Mouse (Mus musculus): ENCODE results near the gene Zmiz1.

Zmiz1 gene

GRCm38 (mm10) chr14:25459016-25459393, at the start of gene Zmiz1:
Gene Zmiz1, plus strand, starts transcription at chr14:25459185.
- DNase-seq (ENCODE audit: low read depth, low spot score) = peak; percentile 88

DNA sequence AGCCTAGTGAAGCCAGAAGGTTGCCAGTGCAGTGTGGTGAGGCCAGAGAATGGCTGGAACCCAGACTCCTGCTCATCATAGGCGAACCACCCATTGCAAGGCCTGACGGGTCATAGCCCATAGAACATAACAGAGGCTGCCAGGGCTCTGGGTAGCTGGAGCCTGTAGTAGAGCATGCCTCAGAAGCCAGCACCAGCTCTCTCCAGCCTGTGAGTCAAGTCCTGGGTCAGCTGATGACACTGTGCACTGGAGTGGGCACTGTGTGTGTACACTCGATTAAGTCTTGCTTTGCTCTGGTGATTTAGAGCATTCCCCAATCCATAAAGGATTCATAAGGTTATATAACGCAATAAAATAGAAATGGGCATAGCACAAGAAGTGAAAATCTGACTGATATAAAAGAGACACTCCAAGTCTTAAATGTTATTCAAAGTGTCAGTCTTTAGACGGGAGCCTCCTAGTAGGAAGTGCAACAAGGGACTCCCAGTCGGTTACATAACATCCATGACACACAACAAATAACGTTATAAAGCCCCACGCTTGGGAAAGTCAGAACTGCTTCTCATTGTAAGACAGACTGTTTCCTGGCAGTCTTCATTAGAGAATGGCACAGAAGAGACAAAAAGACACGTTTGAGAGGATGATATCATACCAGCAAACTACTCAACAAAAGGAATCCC, 47.0 kb upstream of the Zmiz1 start:
- no peak for DNase-seq (ENCODE audit: low read depth, low spot score)

- DNase-seq (ENCODE audit: low read depth, low spot score) = no peak
These were observed 46.2 kb upstream of the Zmiz1 start for GRCm38 (mm10) chr14:25412811-25413210.

GRCm38 (mm10) chr14:25413510-25413909, 45.5 kb upstream of the Zmiz1 start:
- DNase-seq (ENCODE audit: low read depth, low spot score) = no peak

GRCm38 (mm10) chr14:25414115-25414514, 44.9 kb upstream of the Zmiz1 start:
- no peak for DNase-seq (ENCODE audit: low read depth, low spot score)

GRCm38 (mm10) chr14:25420001-25420690, 38.8 kb upstream of the Zmiz1 start:
- no peak for DNase-seq (ENCODE audit: low read depth, low spot score)

GRCm38 (mm10) chr14:25420987-25421386, 38.0 kb upstream of the Zmiz1 start:
- DNase-seq (ENCODE audit: low read depth, low spot score) = no peak

GRCm38 (mm10) chr14:25421596-25422001, 37.4 kb upstream of the Zmiz1 start:
- peak; percentile 52 for DNase-seq (ENCODE audit: low read depth, low spot score)

DNA sequence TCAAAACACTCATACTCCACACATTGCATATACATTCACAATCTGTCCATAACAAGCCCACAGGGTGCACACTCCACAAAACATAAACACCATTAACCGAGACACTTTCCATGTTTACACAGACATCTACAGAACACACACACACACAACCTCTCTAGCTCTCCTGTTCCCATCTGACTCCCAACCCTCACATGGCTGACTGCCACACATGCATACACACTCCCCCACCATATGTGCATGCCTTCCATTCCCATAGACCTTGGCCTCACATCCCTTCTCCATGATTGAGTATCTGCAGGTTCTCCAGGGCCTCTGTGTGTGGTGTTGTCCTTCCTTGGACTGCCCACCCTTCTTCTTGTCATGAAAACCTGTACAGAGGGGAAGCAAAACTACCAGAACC, 36.0 kb upstream of the Zmiz1 start:
- no peak for DNase-seq (ENCODE audit: low read depth, low spot score)

- DNase-seq (ENCODE audit: low read depth, low spot score) = no peak
These were observed 35.1 kb upstream of the Zmiz1 start for GRCm38 (mm10) chr14:25423721-25424443.

DNA sequence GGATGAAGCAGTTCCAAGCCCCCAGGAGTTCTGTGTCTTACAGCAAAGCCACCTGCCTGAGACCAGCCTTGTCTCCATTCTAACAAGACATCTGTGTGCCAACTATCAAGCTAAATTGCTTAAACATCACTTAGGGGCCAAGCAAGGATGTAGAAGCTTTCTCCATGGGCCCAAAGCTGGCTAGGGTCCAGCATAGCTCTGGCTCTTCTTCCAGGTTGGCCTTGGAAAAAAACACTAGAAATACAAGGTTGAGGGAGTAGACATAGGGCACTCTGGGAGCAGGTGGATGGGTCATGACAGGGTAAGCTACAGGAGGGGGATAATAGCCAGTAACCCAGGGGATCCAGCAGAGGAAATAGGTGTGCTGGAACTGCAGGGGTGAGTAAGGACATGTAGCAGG, 20.7 kb upstream of the Zmiz1 start:
- no peak for DNase-seq (ENCODE audit: low read depth, low spot score)

DNA sequence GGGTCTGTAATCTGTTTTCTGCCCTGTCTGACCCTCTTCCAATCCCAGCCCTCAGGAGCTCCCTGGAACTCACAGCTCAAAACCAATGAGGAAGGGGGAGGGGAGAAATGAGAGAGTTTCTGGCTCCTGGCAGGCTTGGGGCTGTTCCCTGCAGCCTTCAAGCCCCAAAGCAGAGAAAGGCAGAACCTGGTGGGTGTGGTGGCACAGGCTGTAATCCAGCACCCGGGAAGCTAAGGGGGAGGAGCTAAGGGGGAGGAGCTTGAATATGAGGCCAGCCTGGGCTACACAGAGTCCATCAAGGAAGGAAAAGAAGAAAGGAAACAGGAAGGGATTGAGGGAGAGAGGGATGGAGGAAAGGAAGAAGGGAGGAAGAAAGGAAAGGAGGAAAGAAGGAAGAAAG, 18.9 kb upstream of the Zmiz1 start:
- no peak for DNase-seq (ENCODE audit: low read depth, low spot score)

DNA sequence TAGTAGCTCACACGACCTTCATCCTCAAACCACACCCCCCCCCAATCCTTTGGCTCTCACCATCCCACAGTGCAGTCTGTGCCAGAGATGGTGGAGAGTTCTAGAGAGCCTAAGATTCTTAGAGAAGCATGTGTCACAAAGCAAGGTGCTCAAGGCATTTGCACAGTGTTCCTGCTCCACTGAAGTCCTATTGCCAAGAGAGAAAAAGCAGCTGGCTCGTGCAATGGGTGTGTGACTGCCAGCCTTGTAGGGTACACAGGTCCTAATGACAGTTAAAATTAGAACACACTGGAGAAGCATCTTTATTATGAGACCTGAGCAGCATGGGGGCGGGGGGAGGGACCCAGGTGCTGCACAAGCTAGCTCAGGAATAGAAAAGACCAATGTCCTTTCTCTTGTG, 18.2 kb upstream of the Zmiz1 start:
- no peak for DNase-seq (ENCODE audit: low read depth, low spot score)

- DNase-seq (ENCODE audit: low read depth, low spot score) = no peak
These were observed 17.5 kb upstream of the Zmiz1 start for GRCm38 (mm10) chr14:25441469-25441868.

GRCm38 (mm10) chr14:25442676-25443075, 16.3 kb upstream of the Zmiz1 start:
- DNase-seq (ENCODE audit: low read depth, low spot score) = peak; percentile 60

DNA sequence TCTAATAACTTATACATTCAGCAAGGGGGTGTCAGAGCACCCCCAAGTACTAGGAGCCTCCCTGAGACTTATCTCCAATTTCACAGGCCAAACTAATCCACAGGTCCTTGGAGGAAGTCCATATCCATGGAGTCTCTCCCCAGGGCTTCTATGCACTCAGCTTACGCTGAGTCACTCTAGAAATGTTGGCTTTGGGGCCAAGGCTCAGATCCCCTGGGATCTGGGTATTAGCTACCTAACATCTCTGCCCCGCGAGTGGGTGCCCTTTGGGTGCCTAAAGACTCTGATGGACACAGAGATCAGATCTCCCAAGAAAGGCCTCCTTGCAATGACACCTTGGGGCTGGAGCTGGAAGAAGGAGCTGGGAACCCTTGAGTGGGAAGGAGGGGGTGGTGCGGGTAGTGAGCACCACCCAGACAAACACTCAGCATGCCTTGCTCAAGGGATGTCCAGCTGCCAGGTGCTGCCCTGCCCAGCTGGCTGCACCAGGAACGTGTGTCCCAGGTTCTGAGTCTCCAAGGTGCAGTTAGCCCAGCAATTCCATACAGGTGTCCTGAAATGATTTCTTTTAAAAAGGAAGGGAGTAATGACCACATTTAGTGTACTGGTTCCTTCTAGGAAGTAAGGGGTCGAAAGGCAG, 11.7 kb upstream of the Zmiz1 start:
- DNase-seq (ENCODE audit: low read depth, low spot score) = no peak

- DNase-seq (ENCODE audit: low read depth, low spot score) = no peak
These were observed 10.5 kb upstream of the Zmiz1 start for GRCm38 (mm10) chr14:25448471-25448870.

GRCm38 (mm10) chr14:25451099-25451667, 7.8 kb upstream of the Zmiz1 start:
- no peak for DNase-seq (ENCODE audit: low read depth, low spot score)

DNA sequence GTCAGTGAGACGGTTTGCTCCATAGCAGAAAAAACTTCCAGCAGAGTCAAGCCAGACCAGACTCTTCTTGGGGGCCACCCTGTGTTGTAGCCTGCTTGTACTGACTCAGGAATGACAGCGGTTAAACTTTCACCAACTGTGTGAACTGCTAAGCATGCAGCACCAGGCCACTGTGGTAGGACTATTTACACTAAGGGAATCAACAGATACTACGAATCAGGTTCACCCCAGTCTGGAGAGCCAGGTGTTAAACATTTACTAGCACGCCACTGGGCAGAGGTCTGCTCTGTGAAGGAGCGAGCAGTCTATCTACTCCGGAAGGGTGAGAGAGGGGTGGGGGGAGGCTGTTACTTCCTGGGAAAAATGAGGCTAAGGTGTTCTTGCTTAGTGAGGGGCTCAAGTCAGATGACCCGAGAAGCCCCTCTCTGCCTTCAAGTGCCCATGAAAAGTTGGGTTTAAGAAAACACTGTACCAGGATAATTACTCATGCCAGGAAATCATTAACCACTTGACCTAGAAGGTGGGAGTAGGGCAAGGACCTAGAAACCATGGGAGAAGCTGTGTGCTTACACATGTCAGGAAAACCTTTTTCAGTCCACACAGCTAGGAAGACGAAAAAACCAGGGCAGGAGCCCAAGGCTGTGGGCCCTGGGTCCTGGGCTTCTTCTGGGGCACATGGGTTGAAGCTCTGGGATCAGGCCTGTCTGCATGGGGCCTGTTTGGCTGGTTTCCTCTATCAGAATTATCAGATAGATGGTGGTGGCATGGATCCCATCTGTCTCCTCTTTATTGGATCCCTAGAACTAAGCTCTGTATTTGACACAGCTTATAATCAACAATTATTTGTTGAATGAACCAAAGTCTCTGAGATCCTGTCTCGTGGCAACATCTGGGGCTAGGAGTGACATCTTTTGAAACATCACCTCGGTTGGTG, 7.0 kb upstream of the Zmiz1 start:
- DNase-seq (ENCODE audit: low read depth, low spot score) = no peak

- no peak for DNase-seq (ENCODE audit: low read depth, low spot score)
These were observed 6.4 kb upstream of the Zmiz1 start for GRCm38 (mm10) chr14:25452633-25453025.

All from CD4-positive, CD25-positive, alpha-beta regulatory T cell, adult 2 months (primary cell).